Mouse (Mus musculus) embryonic fibroblast, embryonic 13.5 days (primary cell): ENCODE results near the gene Olfr520.

ENCODE experiments used
- CTCF ChIP-seq: IDR thresholded peaks from 2 replicates; pipeline ENCODE4 v1.5.1; 2011; ENCODE audit warnings: mild to moderate bottlenecking, control low read depth, low read length, moderate library complexity, borderline replicate concordance; ENCODE audit not compliant: insufficient read depth
- POLR2A ChIP-seq: IDR thresholded peaks from 2 replicates; pipeline ENCODE4 v1.6.1; 2011; ENCODE audit warnings: low read depth, mild to moderate bottlenecking, control low read depth, low read length, moderate library complexity

- TF ChIP-seq POLR2A (no peak), CTCF (no peak)
These were observed 37.7 kb upstream of the Olfr520 start for GRCm38 (mm10) chr7:99692396-99692795.
